13 mouse cellular contexts compared by ENCODE assay signal in the genomic region with DNA sequence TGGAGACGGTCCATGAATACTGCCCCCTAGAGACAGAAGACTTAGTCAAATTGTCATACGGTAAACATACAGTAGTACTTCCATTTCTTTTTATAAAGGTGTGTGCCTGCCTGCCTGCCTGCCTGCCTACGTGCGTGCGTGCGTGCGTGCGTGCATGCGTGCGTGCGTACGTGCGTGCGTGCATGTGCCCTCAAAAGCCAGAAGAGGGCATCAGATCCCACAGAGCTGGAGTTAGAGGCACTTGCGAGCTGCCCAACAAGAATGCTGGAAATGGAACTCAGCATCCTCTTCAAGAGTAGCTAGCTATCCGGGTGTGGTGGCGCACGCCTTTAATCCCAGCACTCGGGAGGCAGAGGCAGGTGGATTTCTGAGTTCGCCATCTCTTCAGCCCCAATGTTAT.
"Had no signal": no experiment of that assay in that cellular context is flagged by ENCODE, and none has a peak within 500 bp of the region (broad histone marks: within the 10 kb centered on the region; RNA-seq: fewer than 3 reads in every experiment).

No protein-coding gene starts in this region.

- DNase-seq: kidney, adult 2 months; kidney, postnatal 10 days; kidney, postnatal 4 days; liver, embryonic 13.5 days; lung, embryonic 14.5 days; midbrain, embryonic 14.5 days; thymus, adult 18-20 months; thymus, postnatal 36 days had no signal

- H3K27ac ChIP-seq: limb, embryonic 10.5 days; limb, embryonic 13.5 days; liver, embryonic 13.5 days; macrophage had no signal

- H3K27me3 ChIP-seq: liver, embryonic 13.5 days had no signal

- H3K9ac ChIP-seq: limb, embryonic 13.5 days; liver, embryonic 13.5 days; lung, embryonic 14.5 days had no signal

- ATAC-seq: intestine, postnatal 0 days; lung, postnatal 0 days had no signal

- H3K4me2 ChIP-seq: limb, embryonic 13.5 days; liver, embryonic 13.5 days; lung, embryonic 14.5 days had no signal

- H3K36me3 ChIP-seq: limb, embryonic 10.5 days; limb, embryonic 13.5 days; liver, embryonic 13.5 days had no signal

- H3K9me3 ChIP-seq: limb, embryonic 10.5 days; limb, embryonic 13.5 days; liver, embryonic 13.5 days had no signal

- H3K4me3 ChIP-seq: limb, embryonic 10.5 days; limb, embryonic 13.5 days; liver, embryonic 13.5 days had no signal

- H3K4me1 ChIP-seq: limb, embryonic 10.5 days; limb, embryonic 13.5 days; liver, embryonic 13.5 days had no signal
